Mouse (Mus musculus) left cerebral cortex, adult 8-10 months (tissue): Measurements from ENCODE around the gene Saysd1. TPM values are rescaled to one million over a fixed set of nuclear protein-coding genes. Genes with fewer than 3 reads are reported as not detected.
"Not testable (repeated sequence)": the region's sequence is repeated elsewhere in the genome, so short reads cannot be mapped to it uniquely, and the experiment has no call there.

ENCODE experiments used
- DNase-seq, 2 experiments: peaks; one replicate each; pipeline ENCODE4 v3.0.0; 2022; ENCODE audit warnings: low spot score in 2 of 2
- total RNA-seq, 4 experiments: library from RNA; stranded (reverse); gene quantifications; 2 replicates each; pipeline ENCODE4 v1.2.4; 2022

Gene Saysd1
- total RNA-seq, 4 experiments from 2014 or later = 3.3 to 4.4 (median 4.0) TPM

DNA sequence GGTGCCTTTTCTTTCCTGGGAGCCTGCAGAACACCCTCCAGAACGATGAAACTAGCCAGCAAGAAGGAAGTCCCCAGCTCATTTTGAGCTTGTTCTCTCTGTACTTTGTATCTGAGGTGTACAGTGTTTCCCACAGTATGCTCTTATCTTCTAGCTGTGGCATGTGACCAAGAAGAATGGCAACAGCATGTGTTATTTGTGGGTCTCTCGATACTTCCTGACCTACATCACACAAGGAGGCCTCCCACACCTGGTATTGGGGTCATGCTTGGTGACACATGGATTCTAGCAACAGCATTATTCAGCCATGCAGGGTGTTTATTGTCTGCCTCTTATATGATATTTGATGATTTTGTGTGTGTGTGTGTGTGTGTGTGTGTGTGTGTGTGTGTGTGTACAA, 96.5 kb downstream of the Saysd1 start:
- DNase-seq = no peak

DNA sequence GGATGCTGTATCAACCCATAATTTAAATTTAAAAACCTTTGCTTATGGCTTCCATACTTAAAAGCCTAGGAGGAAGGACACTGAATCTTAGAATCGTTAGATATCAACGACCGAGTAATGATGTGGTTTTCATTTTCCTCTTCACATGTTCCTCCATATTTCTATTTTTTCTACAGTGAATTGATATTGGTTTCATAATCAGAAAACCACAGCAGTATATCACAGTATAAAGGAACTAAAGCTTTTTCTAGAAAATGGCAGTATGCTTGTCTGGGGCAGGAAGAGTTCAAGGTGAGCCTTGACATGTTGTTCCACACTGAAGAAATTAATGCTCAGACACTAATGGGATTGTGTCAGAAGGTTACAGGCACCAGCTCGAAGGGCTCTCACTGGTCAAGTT, 97.4 kb downstream of the Saysd1 start:
- DNase-seq = no peak

DNA sequence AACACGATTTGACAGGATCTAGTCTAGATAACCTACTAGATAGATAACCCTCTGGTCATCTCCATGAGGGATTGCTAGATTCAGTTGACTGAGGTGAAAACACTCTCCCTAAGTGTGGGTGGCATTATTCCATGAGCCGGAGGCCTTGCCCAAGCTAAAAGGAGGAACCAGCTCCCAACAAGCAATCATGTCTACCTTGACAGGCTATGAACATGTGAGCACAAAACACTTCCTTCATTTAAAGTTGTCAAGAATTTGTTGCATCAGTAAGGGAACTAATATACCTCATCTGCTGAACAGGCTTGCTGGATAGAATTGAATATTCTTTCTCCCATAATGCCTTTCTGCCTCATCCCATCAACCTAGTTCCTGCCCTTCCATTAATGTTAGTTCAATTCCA, 98.5 kb downstream of the Saysd1 start:
- no peak for DNase-seq

DNA sequence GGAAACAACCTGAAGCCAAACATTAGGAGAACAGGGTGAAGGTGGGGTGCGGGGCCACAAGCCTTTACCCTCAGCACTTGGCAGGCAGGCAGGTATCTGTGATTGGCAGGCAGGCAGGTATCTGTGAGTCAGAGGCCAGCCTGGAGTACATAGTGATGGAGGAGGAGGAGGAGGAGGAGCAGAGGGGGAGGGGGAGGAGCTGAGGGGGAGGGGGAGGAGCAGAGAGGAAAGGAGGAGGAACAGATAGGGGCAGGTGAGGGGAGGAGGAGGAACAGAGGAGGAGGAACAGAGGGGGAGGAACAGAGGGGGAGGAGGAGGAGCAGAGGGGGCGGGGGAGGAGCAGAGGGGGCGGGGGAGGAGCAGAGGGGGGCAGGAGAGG, 105.6 kb downstream of the Saysd1 start:
- DNase-seq = no peak

DNA sequence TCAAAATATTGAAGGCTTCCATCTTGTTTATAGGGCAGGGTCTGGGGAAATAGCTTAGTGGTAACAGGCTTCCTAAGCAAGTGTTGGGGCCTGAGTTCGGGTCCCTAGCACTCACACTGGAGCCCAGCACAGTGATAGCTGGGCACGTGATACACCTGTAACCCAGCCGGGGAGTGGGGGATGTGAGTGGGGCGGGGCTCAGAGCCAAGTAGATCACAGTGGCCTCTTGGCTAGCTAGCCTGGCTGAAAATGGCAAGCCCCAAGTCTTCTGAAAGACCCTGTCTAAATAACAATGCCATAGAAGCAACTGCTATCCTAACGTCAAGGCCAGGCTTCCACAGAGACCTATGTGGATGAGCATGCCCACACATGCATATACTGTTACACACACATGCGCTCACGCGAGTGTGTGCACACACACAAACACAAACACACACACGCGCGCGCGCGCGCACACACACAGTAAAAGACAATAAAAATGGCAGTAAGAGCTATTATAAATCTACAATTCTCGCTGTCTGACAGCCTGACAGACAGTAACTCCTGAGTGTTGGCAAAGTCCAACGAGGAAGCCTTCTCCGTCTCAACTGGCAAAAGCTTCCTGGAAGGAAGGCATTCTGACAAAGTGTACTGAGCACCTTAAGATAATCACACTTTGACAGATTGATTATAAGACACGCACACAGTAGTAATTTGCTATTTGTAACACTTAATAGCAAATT, 106.2 kb downstream of the Saysd1 start:
- no peak for DNase-seq

DNA sequence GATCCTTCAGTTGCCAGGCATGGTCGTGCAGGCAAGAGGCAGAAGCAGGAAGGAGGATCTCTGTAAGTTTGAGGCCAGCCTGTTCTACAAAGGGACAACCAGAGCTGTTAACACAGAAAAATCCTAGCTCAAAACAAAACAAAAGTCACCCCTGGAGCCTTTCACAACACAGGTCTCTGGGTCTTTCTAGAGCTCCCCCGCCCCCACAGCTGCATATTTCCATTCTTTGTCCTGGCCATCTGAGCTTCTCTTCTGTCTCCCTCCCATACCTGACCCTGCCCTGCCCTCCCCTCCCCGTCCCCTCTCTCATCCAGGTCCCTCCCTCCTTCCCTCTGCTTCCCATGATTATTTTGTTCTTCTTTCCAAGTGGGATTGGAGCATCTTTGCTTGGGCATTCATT, 108.7 kb downstream of the Saysd1 start:
- DNase-seq = no peak

DNA sequence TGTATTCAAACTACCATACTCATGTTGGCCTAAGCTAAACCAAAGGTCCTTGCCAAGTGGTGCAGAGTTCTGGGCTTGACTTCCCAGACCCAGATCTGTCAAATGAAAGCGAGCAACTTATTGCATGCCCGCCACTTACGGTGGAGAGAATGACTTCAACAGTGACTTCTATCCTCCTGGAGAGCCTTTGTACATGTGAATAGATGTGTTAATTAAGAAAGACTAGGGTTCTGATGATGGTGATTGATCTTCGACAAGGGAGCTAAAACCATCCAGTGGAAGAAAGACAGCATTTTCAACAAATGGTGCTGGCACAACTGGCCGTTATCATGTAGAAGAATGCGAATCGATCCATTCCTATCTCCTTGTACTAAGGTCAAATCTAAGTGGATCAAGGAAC, 110.9 kb downstream of the Saysd1 start:
- not testable (repeated sequence) for DNase-seq

Other genes starting within 250 kb of the Saysd1 start
- gene Gng2, start 160.9 kb downstream of the Saysd1 start, total RNA-seq = 100 to 1,000 TPM; 175 to 217 (median 197) TPM
- gene Kcnk5, start 43.3 kb upstream of the Saysd1 start, total RNA-seq = 1 to 10 TPM in 1 of 4 experiments, under 1 TPM in 3; 0.13 to 1.4 (median 0.84) TPM
- gene Kcnk16, start 130.7 kb upstream of the Saysd1 start, total RNA-seq = not detected
- gene Nudt13, start 156.2 kb upstream of the Saysd1 start, total RNA-seq = 10 to 100 TPM; 18.9 to 23.2 (median 21.2) TPM
- gene Ecd, start 209.6 kb upstream of the Saysd1 start, total RNA-seq = 10 to 100 TPM; 34.6 to 39.1 (median 36.5) TPM
- 10 to 100 TPM; 45.3 to 49.3 (median 47.8) TPM for gene Fam149b, start 209.6 kb upstream of the Saysd1 start, total RNA-seq